Mouse (Mus musculus) thymus, postnatal 4 days (tissue): ENCODE results near the gene Pkp4.

Source experiments
- DNase-seq: peaks from one replicate; pipeline ENCODE4 v3.0.0; 2021

Gene Pkp4

DNA sequence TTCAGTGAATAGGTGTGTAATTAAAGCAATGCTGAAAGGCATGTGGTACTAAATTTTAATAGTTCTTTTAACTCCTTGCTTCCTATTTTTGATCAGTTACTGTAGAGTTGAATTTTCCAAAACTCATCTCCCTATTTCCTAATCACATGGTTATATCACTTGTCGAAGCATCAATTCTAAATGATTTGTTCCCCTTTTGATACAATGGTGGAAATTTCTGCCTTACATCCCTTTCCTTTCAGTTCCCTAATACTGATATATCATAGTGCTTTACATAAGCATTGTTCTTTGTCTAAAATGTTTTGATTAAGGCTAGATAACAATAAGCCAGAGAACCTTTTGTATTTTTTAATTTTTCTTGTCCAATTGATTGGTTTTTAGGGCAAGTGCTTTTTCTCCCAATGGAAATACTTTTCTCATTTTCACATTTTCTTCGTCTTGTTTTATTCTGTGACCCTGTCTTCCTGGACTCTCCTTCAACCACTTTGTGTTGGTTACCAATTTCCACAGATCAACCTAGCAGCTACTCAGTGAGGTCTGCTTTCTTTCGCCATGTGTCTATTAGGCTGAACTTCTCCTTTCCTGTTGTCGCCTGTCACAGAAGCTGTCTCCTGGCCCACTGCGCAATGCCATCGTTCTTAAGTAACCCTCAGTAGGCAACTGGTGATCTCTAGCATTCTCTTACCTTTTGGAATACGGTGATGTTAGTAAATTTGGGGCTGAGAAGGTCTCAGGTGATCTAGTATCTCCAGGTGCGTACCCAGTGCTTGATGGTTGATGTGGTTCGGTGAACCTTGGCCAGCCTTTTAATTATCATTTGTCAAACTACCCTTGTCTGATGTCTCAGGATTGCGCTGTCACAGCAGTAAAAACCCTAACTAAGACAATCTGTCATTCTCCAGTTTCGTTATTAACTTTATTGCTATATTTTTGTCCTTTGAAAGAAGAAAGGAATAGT lies 23.7 kb downstream of the Pkp4 start:
- no peak for DNase-seq

- DNase-seq: no peak
Measured at GRCm38 (mm10) chr2:59186122-59186521, 25.5 kb downstream of the Pkp4 start.

DNA sequence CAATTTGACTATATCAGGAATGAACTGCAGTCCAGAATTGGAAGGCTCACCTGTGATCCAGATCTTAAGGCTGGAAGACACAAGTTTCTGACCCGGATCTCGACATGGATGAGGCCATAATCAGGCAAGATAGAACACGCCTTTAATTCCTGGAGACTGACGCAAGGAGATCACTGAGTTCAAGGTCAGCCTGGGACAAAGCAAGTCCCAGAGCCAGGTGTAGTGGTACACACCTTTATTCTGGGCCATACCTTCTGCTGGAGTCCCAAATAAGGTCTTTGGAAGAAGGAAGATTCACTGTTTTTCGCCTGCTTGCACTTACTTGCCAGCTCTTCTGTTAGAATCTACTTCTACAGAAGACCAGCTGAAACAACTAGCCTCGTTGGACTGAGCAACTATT lies 26.3 kb downstream of the Pkp4 start:
- no peak for DNase-seq

DNA sequence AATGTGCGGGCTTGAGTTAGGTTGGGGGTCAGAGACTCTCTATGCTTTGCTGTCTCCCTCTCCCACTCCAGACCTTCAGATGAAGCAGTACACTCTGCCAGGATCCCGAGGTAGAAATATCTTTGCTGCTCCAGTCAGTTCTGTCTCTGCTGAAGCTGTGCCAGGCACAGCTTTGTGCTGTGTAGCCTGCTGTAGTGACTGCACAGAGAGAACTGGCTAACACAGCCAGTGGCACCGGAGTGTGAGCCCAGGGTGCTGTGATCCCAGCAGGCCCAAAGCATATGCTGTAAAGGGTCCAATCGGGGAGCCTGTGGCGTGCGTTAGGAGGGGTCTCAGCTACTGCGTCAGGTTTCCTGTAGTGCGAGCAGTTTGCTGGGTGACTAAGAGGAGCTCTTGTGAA lies 27.7 kb downstream of the Pkp4 start:
- DNase-seq: no peak

GRCm38 (mm10) chr2:59189661-59190185 lies 29.1 kb downstream of the Pkp4 start:
- no peak for DNase-seq

- no peak for DNase-seq
Measured at GRCm38 (mm10) chr2:59190186-59190585, 29.5 kb downstream of the Pkp4 start.

DNA sequence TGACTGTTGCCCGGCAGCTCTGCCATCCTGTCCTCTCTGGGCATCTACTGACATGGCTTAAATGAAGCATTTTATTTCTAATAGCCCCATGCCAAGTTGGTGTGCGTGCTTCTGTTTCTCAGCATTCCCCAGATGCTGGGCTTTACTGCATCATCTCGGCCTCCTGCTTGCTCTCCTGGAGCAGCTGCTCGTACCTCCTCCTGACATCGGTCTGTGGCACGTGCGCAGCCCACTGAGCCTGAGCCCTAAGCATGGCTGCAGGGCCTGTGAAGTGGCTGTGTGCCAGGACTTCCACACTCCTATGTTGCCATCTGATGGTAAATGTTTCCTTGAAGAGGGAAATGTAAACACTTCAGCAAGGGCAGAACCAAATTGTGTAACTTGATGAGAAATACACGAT lies 30.8 kb downstream of the Pkp4 start:
- no peak for DNase-seq

DNA sequence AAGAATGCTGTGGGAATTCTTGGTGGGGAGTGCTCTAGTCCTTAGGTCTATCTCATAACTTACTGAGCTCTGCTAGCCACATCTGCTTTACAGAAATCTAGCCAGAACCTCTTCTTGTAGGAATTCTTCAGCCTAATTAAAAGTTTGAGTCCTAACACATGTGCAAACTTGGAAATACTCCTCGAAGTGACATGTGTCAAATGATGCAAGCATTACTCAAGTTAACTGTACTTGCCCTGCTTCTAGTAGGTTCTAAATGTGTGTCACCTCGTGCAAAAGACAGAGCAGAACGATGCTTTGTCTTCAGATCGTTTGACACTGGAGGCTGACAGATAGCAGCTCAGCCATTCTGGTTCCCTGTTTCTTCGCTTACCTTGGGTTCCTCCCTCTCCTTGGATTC lies 32.5 kb downstream of the Pkp4 start:
- no peak for DNase-seq

DNA sequence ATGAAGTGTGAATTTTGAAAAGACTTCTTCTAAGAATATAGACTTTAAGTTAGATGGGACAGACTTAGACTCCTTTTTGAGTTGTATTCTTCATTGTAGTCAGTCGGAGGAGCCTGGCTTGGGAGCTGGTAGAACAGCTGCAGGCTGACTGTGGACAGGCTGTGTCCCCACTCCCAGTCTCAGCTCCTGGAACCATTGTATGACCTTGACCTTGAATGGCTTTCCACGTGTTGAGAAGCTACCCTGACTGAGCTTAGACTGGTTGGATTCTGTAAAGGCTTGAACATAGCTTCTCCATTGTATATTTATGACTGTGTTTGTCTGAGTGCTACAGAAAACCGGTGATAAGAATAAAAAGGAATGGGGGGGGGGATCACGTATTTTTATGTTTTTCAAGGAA lies 36.5 kb downstream of the Pkp4 start:
- no peak for DNase-seq

GRCm38 (mm10) chr2:59199476-59199976 lies 38.9 kb downstream of the Pkp4 start:
- DNase-seq: no peak

DNA sequence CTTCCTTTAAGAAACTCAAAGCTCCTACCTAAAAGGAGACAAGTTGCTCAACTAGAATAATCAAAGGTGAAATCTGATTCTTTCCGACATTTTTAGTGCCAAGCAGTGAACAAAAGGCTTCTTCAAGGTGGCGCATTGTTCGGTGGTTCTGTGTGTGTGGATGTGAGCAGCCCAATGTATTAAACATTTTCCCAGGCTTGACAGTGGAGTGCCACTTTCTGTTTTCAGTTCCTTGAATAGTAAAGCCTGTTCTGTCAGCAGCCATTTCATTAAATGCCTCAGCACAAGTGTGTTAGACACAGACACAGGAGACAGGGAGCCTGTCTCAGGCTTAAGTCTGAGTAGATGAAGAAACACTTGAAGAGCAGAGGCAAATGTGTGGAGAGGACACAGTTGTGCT lies 39.9 kb downstream of the Pkp4 start:
- DNase-seq: no peak

GRCm38 (mm10) chr2:59202930-59203329 lies 42.3 kb downstream of the Pkp4 start:
- DNase-seq: no peak

DNA sequence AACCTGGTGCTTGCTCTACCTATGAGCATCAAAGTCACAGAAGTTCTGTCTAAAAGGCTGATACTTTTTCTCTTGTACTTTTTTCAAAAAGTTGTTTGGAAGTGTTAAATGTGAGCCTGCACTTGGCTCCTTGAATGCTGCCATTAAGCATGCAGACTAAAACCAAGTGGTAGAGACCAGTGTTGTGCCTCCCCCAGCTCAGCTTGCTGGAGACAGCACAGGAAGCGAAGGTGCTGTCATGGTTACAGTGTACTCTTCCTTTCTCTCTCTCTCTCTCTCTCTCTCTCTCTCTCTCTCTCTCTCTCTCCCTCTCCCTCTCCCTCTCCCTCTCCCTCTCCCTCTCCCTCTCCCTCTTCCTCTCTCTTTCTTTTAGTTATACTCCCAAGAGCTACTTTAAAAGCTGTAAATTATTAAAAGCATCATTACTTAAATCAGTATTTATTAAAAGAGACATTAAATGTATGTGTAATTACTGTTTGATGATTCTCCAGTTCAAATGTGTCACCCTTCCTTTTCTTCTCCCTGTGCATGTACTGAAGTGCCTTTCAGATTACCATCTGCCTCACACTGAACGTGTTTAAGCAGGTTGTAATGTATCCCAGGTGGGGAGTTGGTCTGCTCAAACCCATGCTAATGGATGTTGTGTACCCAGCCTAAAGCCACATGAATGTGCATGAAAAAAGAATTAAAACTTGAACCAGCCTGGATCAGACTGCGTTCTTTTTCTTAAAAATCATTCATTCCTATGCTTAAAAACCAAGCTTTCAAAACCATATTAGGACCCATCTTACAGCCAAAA lies 43.2 kb downstream of the Pkp4 start:
- DNase-seq: peak; percentile 16

GRCm38 (mm10) chr2:59205092-59205491 lies 44.4 kb downstream of the Pkp4 start:
- DNase-seq: no peak

- DNase-seq: no peak
Measured at GRCm38 (mm10) chr2:59206190-59206589, 45.5 kb downstream of the Pkp4 start.

GRCm38 (mm10) chr2:59207240-59207639 lies 46.6 kb downstream of the Pkp4 start:
- no peak for DNase-seq

DNA sequence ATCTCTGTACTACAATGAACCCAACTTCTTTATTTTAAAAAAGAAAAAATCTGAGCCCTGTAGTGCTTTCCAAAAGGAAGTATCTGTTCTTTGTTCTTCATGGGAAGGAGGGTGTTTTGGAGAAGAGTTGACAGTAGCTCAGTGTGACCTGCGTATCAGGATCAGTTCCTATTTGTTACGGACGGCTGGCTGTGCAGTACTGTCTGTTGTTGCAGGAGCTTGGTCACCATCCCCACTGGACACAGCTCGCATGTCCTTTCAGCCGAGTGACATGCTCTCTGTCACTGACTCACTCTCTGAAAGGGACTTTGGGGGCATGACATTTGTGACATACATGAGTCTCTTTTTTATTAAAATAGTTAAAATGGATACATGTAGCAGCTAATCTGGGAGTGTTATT lies 47.1 kb downstream of the Pkp4 start:
- no peak for DNase-seq

DNA sequence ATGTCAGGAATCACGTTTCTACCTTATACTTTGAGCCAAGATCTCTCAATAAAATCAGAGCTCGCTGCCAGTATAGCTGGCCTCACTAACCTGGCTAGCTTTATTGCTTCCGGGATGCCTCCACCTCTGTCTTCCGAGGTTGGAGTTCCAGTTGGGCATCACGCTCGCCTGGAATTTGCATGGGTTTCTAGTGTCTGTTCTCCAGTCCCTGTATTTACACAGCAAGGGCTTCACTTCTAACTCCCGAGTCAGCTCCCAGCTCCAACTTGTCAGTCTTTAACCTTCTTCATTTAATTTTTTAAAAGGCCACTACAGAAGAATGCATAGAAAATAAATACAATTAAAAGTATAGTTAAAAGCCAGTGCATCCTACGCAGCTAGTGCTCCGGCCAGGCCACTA lies 47.6 kb downstream of the Pkp4 start:
- DNase-seq: no peak

DNA sequence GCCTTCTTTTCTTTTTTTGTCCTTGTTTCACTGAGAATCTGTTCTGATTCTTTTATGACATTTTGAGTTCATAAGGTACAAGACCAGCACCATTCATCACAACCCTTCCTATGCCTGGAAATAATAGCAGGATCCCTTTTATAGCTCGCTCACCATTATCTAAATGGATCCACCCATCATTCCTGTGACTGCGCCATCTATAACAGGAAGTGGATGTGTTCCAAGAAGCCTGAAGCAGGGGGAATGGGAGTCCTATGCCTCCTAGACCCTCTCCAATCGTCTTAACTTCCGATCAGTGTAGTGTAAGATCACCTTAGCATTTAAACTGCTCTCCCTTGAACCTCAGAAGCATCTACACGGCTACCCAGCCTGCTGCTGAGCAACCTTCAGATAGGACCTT lies 50.4 kb downstream of the Pkp4 start:
- DNase-seq: no peak

DNA sequence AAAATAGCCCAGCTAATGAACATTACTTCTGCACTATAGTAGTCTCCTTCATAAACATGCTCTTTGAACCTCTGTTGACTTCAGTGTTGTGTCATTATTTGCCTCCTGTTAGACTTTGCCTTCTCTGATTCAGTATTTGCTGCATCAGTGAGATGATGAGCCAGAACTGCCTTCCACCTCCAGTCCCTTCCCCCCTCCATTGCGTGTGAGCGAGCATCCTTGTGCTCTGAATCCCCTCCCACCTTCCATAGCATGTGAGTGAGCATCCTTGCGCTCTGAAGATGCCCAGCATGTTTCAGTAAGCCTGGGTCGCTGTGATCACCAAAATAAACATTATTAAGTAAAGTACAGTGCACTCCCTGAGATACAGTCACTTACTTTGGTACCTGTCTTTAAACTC lies 51.8 kb downstream of the Pkp4 start:
- no peak for DNase-seq

GRCm38 (mm10) chr2:59212846-59213245 lies 52.2 kb downstream of the Pkp4 start:
- DNase-seq: no peak

GRCm38 (mm10) chr2:59217931-59218330 lies 57.3 kb downstream of the Pkp4 start:
- DNase-seq: no peak

DNA sequence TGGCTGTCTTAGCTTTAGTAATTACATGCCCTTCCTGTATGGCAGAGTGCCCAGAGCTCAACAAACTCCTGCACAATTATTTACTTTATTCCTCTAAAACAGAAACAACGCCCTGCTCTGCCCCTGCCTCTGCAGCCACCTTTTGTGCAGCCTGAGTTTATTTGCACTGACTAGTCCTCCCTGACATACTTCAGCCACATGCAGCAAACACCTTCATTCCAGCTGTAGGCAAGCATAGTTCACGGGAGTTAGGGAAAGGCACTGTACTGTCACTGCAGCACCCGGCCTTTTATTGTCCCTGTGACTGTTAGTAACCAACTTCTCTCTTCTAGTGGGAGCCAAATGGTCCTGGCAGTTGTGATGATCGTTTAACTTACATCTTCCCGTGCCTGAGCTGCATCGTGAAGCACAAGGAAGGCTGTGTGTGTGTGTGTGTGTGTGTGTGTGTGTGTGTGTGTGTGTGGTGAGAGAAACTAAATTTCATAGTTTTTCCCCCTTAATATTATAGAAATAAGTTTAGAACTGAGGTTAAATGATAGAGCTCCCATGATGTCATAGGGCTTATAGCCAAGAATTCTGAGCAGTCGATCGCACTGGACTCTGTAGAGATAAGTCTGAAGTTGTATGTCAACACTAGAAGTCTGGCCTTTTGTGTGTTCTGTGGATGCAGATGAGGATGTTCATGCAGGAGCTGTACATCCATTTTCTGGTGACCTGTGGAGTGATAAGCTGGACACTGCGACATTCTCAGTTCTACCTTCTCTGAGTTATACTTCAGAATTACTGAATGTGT lies 59.5 kb downstream of the Pkp4 start:
- no peak for DNase-seq
